Mouse (Mus musculus): ENCODE data around the gene Gtse1. TPM values are rescaled to one million over a fixed set of nuclear protein-coding genes. Genes with fewer than 3 reads are reported as not detected.
A peak's percentile ranks its signal among the peaks of the same experiment; 100 is the strongest.

Gtse1 gene
- polyA plus RNA-seq, 1 experiment: not detected

- Histone ChIP-seq H3K4me3 (ENCODE audit: insufficient read depth, low read depth, low read length) (no peak overlapping the region), H3K27ac (ENCODE audit: insufficient read depth, low read depth, low read length) (no peak overlapping the region), H3K4me1 (ENCODE audit: control insufficient read depth, insufficient read depth, low read length) (peaks cover 13% of the 10 kb centered on the region)
- 82% methylated on average over 4 of the region's 4 CpGs for WGBS
- no peak for TF ChIP-seq POLR2A (IDR thresholded peaks at IDR 0.05; ENCODE audit: insufficient read depth, low read depth, low read length)
- no peak for TF ChIP-seq CTCF (IDR thresholded peaks at IDR 0.05; ENCODE audit: insufficient read depth, low read depth, low read length)
Observed at GRCm38 (mm10) chr15:85828071-85828470, 31.5 kb upstream of the Gtse1 start.

GRCm38 (mm10) chr15:85829470-85829869 lies 30.1 kb upstream of the Gtse1 start:
- 76% methylated on average over 5 of the region's 5 CpGs for WGBS
- H3K4me3 ChIP-seq (ENCODE audit: insufficient read depth, low read depth, low read length): no peak overlapping the region
- TF ChIP-seq POLR2A (IDR thresholded peaks at IDR 0.05; ENCODE audit: insufficient read depth, low read depth, low read length) (no peak), CTCF (IDR thresholded peaks at IDR 0.05; ENCODE audit: insufficient read depth, low read depth, low read length) (no peak)
- no peak overlapping the region for H3K27ac ChIP-seq (ENCODE audit: insufficient read depth, low read depth, low read length)
- H3K4me1 ChIP-seq (ENCODE audit: control insufficient read depth, insufficient read depth, low read length): peaks cover 13% of the 10 kb centered on the region

GRCm38 (mm10) chr15:85831954-85832590 lies 27.5 kb upstream of the Gtse1 start, which contains the start of gene Ttc38:
Gene Ttc38 (plus strand): TSS chr15:85832306.
- H3K27ac ChIP-seq (ENCODE audit: insufficient read depth, low read depth, low read length): no peak within 1 kb of the TSS; the same call in 1 of the 2 replicates
- TF ChIP-seq CTCF (IDR thresholded peaks at IDR 0.05; ENCODE audit: insufficient read depth, low read depth, low read length) (peak; percentile 11; the same call in 1 of the 2 replicates), POLR2A (IDR thresholded peaks at IDR 0.05; ENCODE audit: insufficient read depth, low read depth, low read length) (peak; percentile 74)
- H3K4me1 ChIP-seq (ENCODE audit: control insufficient read depth, insufficient read depth, low read length): peaks cover 13% of the 10 kb centered on the region
- H3K4me3 ChIP-seq (ENCODE audit: insufficient read depth, low read depth, low read length): peak within 1 kb of the TSS; percentile 86
- under 1% methylated on average over 27 of the region's 27 CpGs for WGBS

- Histone ChIP-seq H3K4me1 (ENCODE audit: control insufficient read depth, insufficient read depth, low read length) (peaks cover 13% of the 10 kb centered on the region), H3K4me3 (ENCODE audit: insufficient read depth, low read depth, low read length) (peak overlapping the region; percentile 86), H3K27ac (ENCODE audit: insufficient read depth, low read depth, low read length) (no peak overlapping the region)
- 52% methylated on average over 8 of the region's 8 CpGs for WGBS
- TF ChIP-seq POLR2A (IDR thresholded peaks at IDR 0.05; ENCODE audit: insufficient read depth, low read depth, low read length) (no peak), CTCF (IDR thresholded peaks at IDR 0.05; ENCODE audit: insufficient read depth, low read depth, low read length) (no peak)
Observed at GRCm38 (mm10) chr15:85832599-85832998, 26.9 kb upstream of the Gtse1 start.

GRCm38 (mm10) chr15:85835335-85835734 lies 24.2 kb upstream of the Gtse1 start:
- WGBS: 70% methylated on average over 3 of the region's 3 CpGs
- H3K27ac ChIP-seq (ENCODE audit: insufficient read depth, low read depth, low read length): no peak overlapping the region

GRCm38 (mm10) chr15:85836887-85837286 lies 22.7 kb upstream of the Gtse1 start:
- 97% methylated on average over 5 of the region's 5 CpGs for WGBS
- Histone ChIP-seq H3K4me1 (ENCODE audit: control insufficient read depth, insufficient read depth, low read length) (peaks cover 6% of the 10 kb centered on the region), H3K27ac (ENCODE audit: insufficient read depth, low read depth, low read length) (no peak overlapping the region), H3K4me3 (ENCODE audit: insufficient read depth, low read depth, low read length) (no peak overlapping the region)
- no peak for TF ChIP-seq POLR2A (IDR thresholded peaks at IDR 0.05; ENCODE audit: insufficient read depth, low read depth, low read length)
- TF ChIP-seq CTCF (IDR thresholded peaks at IDR 0.05; ENCODE audit: insufficient read depth, low read depth, low read length): no peak

More at GRCm38 (mm10) chr15:85835335-85835734, 24.2 kb upstream of the Gtse1 start:
- TF ChIP-seq CTCF (IDR thresholded peaks at IDR 0.05; ENCODE audit: insufficient read depth, low read depth, low read length) (no peak), POLR2A (IDR thresholded peaks at IDR 0.05; ENCODE audit: insufficient read depth, low read depth, low read length) (no peak)
- peaks cover 13% of the 10 kb centered on the region for H3K4me1 ChIP-seq (ENCODE audit: control insufficient read depth, insufficient read depth, low read length)
- H3K4me3 ChIP-seq (ENCODE audit: insufficient read depth, low read depth, low read length): no peak overlapping the region

GRCm38 (mm10) chr15:85840983-85841382 lies 18.6 kb upstream of the Gtse1 start:
- WGBS: 51% methylated on average over 6 of the region's 6 CpGs
- no peaks in the 10 kb centered on the region for H3K4me1 ChIP-seq (ENCODE audit: control insufficient read depth, insufficient read depth, low read length)
- H3K27ac ChIP-seq (ENCODE audit: insufficient read depth, low read depth, low read length): no peak overlapping the region
- H3K4me3 ChIP-seq (ENCODE audit: insufficient read depth, low read depth, low read length): no peak overlapping the region
- TF ChIP-seq POLR2A (IDR thresholded peaks at IDR 0.05; ENCODE audit: insufficient read depth, low read depth, low read length): no peak
- no peak; the same call in 1 of the 2 replicates for TF ChIP-seq CTCF (IDR thresholded peaks at IDR 0.05; ENCODE audit: insufficient read depth, low read depth, low read length)

GRCm38 (mm10) chr15:85841796-85842360 lies 17.7 kb upstream of the Gtse1 start:
- H3K4me1 ChIP-seq (ENCODE audit: control insufficient read depth, insufficient read depth, low read length): no peaks in the 10 kb centered on the region
- H3K27ac ChIP-seq (ENCODE audit: insufficient read depth, low read depth, low read length): no peak overlapping the region
- TF ChIP-seq CTCF (IDR thresholded peaks at IDR 0.05; ENCODE audit: insufficient read depth, low read depth, low read length) (no peak), POLR2A (IDR thresholded peaks at IDR 0.05; ENCODE audit: insufficient read depth, low read depth, low read length) (no peak)
- H3K4me3 ChIP-seq (ENCODE audit: insufficient read depth, low read depth, low read length): no peak overlapping the region
- WGBS: 88% methylated on average over 5 of the region's 5 CpGs

GRCm38 (mm10) chr15:85845071-85845470 lies 14.5 kb upstream of the Gtse1 start:
- no peak for TF ChIP-seq POLR2A (IDR thresholded peaks at IDR 0.05; ENCODE audit: insufficient read depth, low read depth, low read length)
- no peak for TF ChIP-seq CTCF (IDR thresholded peaks at IDR 0.05; ENCODE audit: insufficient read depth, low read depth, low read length)
- Histone ChIP-seq H3K4me3 (ENCODE audit: insufficient read depth, low read depth, low read length) (no peak overlapping the region), H3K4me1 (ENCODE audit: control insufficient read depth, insufficient read depth, low read length) (no peaks in the 10 kb centered on the region), H3K27ac (ENCODE audit: insufficient read depth, low read depth, low read length) (no peak overlapping the region)

All from olfactory bulb, adult 2 months (tissue).